Mouse (Mus musculus): ENCODE data around the gene Ddx3x.
"Not testable (repeated sequence)": the region's sequence is repeated elsewhere in the genome, so short reads cannot be mapped to it uniquely, and the experiment has no call there.

Ddx3x gene

GRCm38 (mm10) chrX:13282089-13282850, 1.5 kb downstream of the Ddx3x start:
- DNase-seq, result no peak

GRCm38 (mm10) chrX:13285772-13286171, 5.0 kb downstream of the Ddx3x start:
- DNase-seq, result no peak

- DNase-seq, result no peak
Observed at GRCm38 (mm10) chrX:13294505-13295228, 13.9 kb downstream of the Ddx3x start.

GRCm38 (mm10) chrX:13295229-13295571, 14.4 kb downstream of the Ddx3x start:
- DNase-seq, result no peak

- DNase-seq, result not testable (repeated sequence)
Observed at GRCm38 (mm10) chrX:13296241-13296640, 15.5 kb downstream of the Ddx3x start.

GRCm38 (mm10) chrX:13306190-13306589, 25.4 kb downstream of the Ddx3x start:
- DNase-seq, result no peak

GRCm38 (mm10) chrX:13311396-13311795, 30.6 kb downstream of the Ddx3x start:
- no peak for DNase-seq

- DNase-seq, result no peak
Observed at GRCm38 (mm10) chrX:13329611-13330010, 48.8 kb downstream of the Ddx3x start.
